Mouse (Mus musculus) lung, postnatal 10 days (tissue): ENCODE measurements at regions not wholly inside any gene's neighbourhood (a gene's known extent, or its start where the extent isn't known, plus 50 kb on each side); places are given as distances from the start of the nearest gene placed in this dataset.

Experiments used
- DNase-seq: peaks from one replicate; pipeline ENCODE4 v3.0.0; 2021

- no peak for DNase-seq
Measured at GRCm38 (mm10) chr6:31658447-31659199, 94.8 kb upstream of the Podxl start.

- DNase-seq = no peak
Measured at GRCm38 (mm10) chr6:31650791-31651476, 87.2 kb upstream of the Podxl start.

- peak; percentile 32 for DNase-seq
Measured at GRCm38 (mm10) chr6:31645261-31645660, 81.5 kb upstream of the Podxl start.

GRCm38 (mm10) chr6:31644504-31644903 is 80.7 kb upstream of the Podxl start:
- no peak for DNase-seq

GRCm38 (mm10) chr6:31642451-31642942 is 78.7 kb upstream of the Podxl start:
- DNase-seq = peak; percentile 91

GRCm38 (mm10) chr6:31640745-31641144 is 77.0 kb upstream of the Podxl start:
- no peak for DNase-seq

GRCm38 (mm10) chr6:31639460-31639859 is 75.7 kb upstream of the Podxl start:
- DNase-seq = peak; percentile 87

- no peak for DNase-seq
Measured at GRCm38 (mm10) chr6:31638434-31639220, 74.8 kb upstream of the Podxl start.

GRCm38 (mm10) chr6:31637371-31638052 is 73.7 kb upstream of the Podxl start:
- DNase-seq = no peak

GRCm38 (mm10) chr6:31636954-31637353 is 73.2 kb upstream of the Podxl start:
- DNase-seq = no peak

- no peak for DNase-seq
Measured at GRCm38 (mm10) chr6:31632485-31632884, 68.7 kb upstream of the Podxl start.

GRCm38 (mm10) chr6:31630009-31630408 is 66.2 kb upstream of the Podxl start:
- no peak for DNase-seq

GRCm38 (mm10) chr6:31627912-31628311 is 64.1 kb upstream of the Podxl start:
- peak; percentile 51 for DNase-seq

- DNase-seq = no peak
Measured at GRCm38 (mm10) chr6:31625055-31625454, 61.3 kb upstream of the Podxl start.

- DNase-seq = no peak
Measured at GRCm38 (mm10) chr6:31624374-31624773, 60.6 kb upstream of the Podxl start.

GRCm38 (mm10) chr6:31621023-31621422 is 57.2 kb upstream of the Podxl start:
- DNase-seq = no peak

GRCm38 (mm10) chr6:31618852-31619251 is 55.1 kb upstream of the Podxl start:
- no peak for DNase-seq

- DNase-seq = peak; percentile 68
Measured at GRCm38 (mm10) chr6:31617341-31617740, 53.6 kb upstream of the Podxl start.

- no peak for DNase-seq
Measured at GRCm38 (mm10) chr6:31615426-31615970, 51.7 kb upstream of the Podxl start.

- no peak for DNase-seq
Measured at GRCm38 (mm10) chr6:31614563-31614962, 50.8 kb upstream of the Podxl start.

- peak; percentile 38 for DNase-seq
Measured at GRCm38 (mm10) chr6:31613590-31614319, 50.0 kb upstream of the Podxl start.
